Mouse (Mus musculus): ENCODE results near the gene Celsr2. TPM values are rescaled to one million over a fixed set of nuclear protein-coding genes. Genes with fewer than 3 reads are reported as not detected.

Gene Celsr2
- polyA plus RNA-seq, 1 experiment from 2014 or later, result 6.8 TPM

DNA sequence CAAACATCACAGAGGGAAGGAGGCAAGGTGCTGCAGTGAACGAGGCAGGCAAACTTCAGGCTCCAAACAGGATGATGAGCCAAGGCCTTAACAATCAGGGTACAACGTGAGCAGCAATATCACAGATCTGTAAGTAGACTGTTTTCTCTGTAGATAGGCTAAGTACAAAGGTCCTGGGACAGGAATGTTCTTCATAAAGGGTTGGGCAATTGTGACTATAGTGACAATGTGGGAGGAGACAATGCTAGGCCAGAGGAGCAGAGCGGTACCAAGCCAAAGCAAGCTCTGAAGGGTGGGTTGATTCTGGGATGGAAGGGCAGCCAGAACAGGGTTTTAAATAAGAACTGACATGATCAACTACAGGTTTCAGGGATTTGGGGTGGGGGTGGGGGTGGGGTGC lies 47.5 kb downstream of the Celsr2 start:
- WGBS, result 78% methylated on average over 3 of the region's 3 CpGs
- Histone ChIP-seq H3K27me3 (ENCODE audit: control insufficient read depth, insufficient read depth, low read depth, low read length) (no peaks in the 10 kb centered on the region), H3K4me1 (replicated peaks; ENCODE audit: control insufficient read depth, insufficient read depth, low read length) (peaks cover 10% of the 10 kb centered on the region), H3K9ac (ENCODE audit: low read length) (no peak overlapping the region), H3K27ac (ENCODE audit: low read length) (no peak overlapping the region), H3K4me3 (ENCODE audit: low read length) (no peak overlapping the region), H3K9me3 (ENCODE audit: control insufficient read depth, low read length) (no peaks in the 10 kb centered on the region), H3K36me3 (ENCODE audit: control insufficient read depth, insufficient read depth, low read length) (no peaks in the 10 kb centered on the region), H3K4me2 (ENCODE audit: low read depth, low read length) (no peak overlapping the region)
- ATAC-seq (ENCODE audit: low read depth), result no peak

DNA sequence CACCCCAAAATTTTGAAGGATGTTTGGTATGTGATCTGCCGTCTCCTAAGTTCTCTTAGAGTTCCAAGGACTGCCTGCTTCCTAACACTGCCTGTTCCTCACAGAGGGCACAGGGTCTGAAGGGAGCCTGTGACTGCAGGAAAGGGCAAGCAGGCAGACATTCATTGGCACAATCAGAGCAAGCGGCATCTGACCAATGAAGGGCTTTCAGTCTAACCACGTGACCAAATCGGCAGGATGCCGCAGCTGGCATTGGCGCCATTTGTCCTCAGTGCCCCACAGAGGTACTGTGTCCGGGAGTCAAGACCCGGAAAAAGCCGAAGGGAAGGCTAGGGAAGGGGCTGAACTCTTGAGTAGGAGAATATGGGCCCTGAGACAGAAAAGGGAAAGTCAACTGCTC lies 48.2 kb downstream of the Celsr2 start:
- H3K4me2 ChIP-seq (ENCODE audit: low read depth, low read length), result peak overlapping the region; percentile 22; the same call in 1 of the 2 replicates
- peaks cover 7% of the 10 kb centered on the region for H3K4me1 ChIP-seq (replicated peaks; ENCODE audit: control insufficient read depth, insufficient read depth, low read length)
- ATAC-seq (ENCODE audit: low read depth), result no peak
- H3K9ac ChIP-seq (ENCODE audit: low read length), result no peak overlapping the region
- H3K27ac ChIP-seq (ENCODE audit: low read length), result no peak overlapping the region
- no peaks in the 10 kb centered on the region for H3K9me3 ChIP-seq (ENCODE audit: control insufficient read depth, low read length)
- H3K4me3 ChIP-seq (ENCODE audit: low read length), result no peak overlapping the region
- no peaks in the 10 kb centered on the region for H3K36me3 ChIP-seq (ENCODE audit: control insufficient read depth, insufficient read depth, low read length)
- H3K27me3 ChIP-seq (ENCODE audit: control insufficient read depth, insufficient read depth, low read depth, low read length), result no peaks in the 10 kb centered on the region
- 49% methylated on average over 9 of the region's 9 CpGs for whole genome bisulfite sequencing

DNA sequence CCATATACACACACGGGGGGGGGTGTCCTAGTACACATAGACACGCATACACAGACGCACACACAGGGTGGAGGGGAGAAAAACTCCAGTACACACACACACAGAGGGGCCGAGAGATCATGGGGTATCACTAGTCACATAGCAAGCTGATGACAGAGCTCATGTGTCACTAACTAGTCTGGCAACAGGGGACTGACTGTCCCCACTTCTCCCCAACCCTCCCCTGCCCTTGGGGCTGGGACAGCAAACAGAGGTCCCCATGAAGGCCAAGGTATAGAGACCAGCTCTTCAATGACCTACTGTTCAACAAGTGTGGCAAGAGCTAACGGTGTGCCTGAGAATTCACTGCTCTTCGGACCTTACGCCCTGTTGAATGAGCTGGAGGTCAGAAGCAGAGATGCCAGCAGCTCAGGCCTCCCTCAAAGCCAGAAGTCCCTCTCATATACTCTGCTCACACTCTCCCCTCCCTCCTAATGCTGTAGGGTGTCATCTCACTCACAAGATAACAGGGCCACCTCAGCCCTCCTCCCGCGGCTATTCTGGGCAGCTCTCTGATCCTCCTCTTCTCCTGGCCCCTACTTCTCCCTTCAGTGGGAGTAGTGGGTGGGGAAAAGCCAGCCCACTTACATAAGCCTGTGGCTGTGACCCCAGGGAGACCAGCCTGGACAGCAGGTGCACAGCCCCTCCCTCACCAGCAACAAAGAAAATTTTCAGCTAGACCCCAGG lies 50.9 kb downstream of the Celsr2 start, which contains the start of gene Mybphl:
TSS of gene Mybphl (plus strand) at position 642 of the 726 bp plus-strand sequence.
- peak; percentile 24; the same call in 1 of the 2 replicates for ATAC-seq (ENCODE audit: low read depth)
- Histone ChIP-seq H3K9ac (ENCODE audit: low read length) (no peak within 1 kb of the TSS), H3K4me3 (ENCODE audit: low read length) (no peak within 1 kb of the TSS), H3K4me2 (ENCODE audit: low read depth, low read length) (no peak within 1 kb of the TSS), H3K36me3 (ENCODE audit: control insufficient read depth, insufficient read depth, low read length) (no peaks in the 10 kb centered on the region), H3K27me3 (ENCODE audit: control insufficient read depth, insufficient read depth, low read depth, low read length) (no peaks in the 10 kb centered on the region), H3K4me1 (replicated peaks; ENCODE audit: control insufficient read depth, insufficient read depth, low read length) (peaks cover 3% of the 10 kb centered on the region; the same call in 1 of the 2 replicates), H3K9me3 (ENCODE audit: control insufficient read depth, low read length) (no peaks in the 10 kb centered on the region), H3K27ac (ENCODE audit: low read length) (no peak within 1 kb of the TSS)
- 51% methylated on average over 9 of the region's 9 CpGs for WGBS

DNA sequence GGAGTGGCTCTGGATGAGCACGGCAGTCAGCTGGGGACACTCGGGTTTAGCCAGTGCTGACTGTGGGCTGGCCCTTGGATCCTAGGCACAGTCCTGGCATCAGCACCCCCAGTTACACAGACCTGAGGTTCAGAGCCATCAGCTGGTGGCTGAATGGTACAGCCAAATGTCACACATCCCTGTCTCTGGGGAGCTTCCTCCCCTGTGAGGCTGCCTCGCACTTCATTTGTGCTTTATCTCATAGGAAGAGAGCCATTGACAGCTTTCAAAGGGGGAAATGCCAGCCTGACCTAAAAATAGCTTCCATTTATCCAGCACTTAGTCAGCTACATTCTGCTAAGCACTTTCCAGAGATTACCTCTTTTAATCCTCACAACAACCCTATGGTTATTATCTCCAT lies 51.7 kb downstream of the Celsr2 start:
- Histone ChIP-seq H3K36me3 (ENCODE audit: control insufficient read depth, insufficient read depth, low read length) (no peaks in the 10 kb centered on the region), H3K4me2 (ENCODE audit: low read depth, low read length) (no peak overlapping the region), H3K9me3 (ENCODE audit: control insufficient read depth, low read length) (no peaks in the 10 kb centered on the region), H3K4me1 (replicated peaks; ENCODE audit: control insufficient read depth, insufficient read depth, low read length) (peaks cover 3% of the 10 kb centered on the region; the same call in 1 of the 2 replicates), H3K4me3 (ENCODE audit: low read length) (no peak overlapping the region), H3K27me3 (ENCODE audit: control insufficient read depth, insufficient read depth, low read depth, low read length) (no peaks in the 10 kb centered on the region), H3K27ac (ENCODE audit: low read length) (no peak overlapping the region), H3K9ac (ENCODE audit: low read length) (no peak overlapping the region)
- peak; percentile 27; the same call in 1 of the 2 replicates for ATAC-seq (ENCODE audit: low read depth)
- 50% methylated on average over 3 of the region's 3 CpGs for WGBS

DNA sequence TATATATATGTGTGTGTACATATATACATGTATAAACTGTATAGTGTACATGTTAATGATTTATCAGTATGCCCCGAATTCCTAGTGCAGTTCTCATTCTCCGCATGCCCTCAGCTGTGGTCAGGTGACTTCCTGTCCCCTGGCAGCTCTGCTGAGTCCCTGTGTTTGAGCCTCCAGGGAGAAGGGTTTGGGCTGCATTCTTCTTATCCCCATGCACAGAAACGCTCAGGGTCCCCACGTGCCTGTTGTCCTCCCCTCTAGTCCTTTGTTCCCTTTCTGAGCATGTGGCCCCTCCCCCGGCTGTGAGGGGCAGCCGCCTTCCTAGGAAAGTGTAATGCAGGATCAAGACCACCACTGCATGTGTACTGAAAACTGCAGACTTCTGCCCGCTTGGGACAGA lies 54.5 kb downstream of the Celsr2 start:
- H3K27ac ChIP-seq (ENCODE audit: low read length), result no peak overlapping the region
- peaks cover 3% of the 10 kb centered on the region; the same call in 1 of the 2 replicates for H3K4me1 ChIP-seq (replicated peaks; ENCODE audit: control insufficient read depth, insufficient read depth, low read length)
- H3K4me3 ChIP-seq (ENCODE audit: low read length), result no peak overlapping the region
- ATAC-seq (ENCODE audit: low read depth), result peak; percentile 48; the same call in 1 of the 2 replicates
- no peaks in the 10 kb centered on the region for H3K27me3 ChIP-seq (ENCODE audit: control insufficient read depth, insufficient read depth, low read depth, low read length)
- no peak overlapping the region for H3K4me2 ChIP-seq (ENCODE audit: low read depth, low read length)
- no peak overlapping the region for H3K9ac ChIP-seq (ENCODE audit: low read length)
- H3K9me3 ChIP-seq (ENCODE audit: control insufficient read depth, low read length), result no peaks in the 10 kb centered on the region
- peaks cover 7% of the 10 kb centered on the region for H3K36me3 ChIP-seq (ENCODE audit: control insufficient read depth, insufficient read depth, low read length)
- WGBS, result 14% methylated on average over 7 of the region's 7 CpGs

DNA sequence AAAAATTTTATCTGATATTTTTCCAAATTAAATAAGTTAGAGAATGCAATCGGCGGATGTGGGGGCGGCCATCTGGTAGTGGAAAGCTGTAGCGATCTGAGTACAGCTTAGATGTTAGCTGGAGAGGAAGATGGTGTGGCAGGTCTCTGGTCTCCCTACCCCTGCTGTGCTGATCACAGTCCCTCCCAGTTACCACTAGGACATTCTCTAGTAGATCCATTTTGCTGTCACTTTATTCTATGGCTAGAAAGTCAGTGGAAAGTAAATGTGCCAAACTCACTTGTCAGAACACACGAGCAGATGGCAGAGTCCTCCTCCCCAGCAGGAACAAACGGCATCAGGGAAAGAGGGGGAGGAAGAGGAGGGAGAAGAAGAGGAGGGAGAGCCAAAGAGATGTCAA lies 56.9 kb downstream of the Celsr2 start:
- H3K4me1 ChIP-seq (replicated peaks; ENCODE audit: control insufficient read depth, insufficient read depth, low read length), result no peaks in the 10 kb centered on the region; the same call in 1 of the 2 replicates

DNA sequence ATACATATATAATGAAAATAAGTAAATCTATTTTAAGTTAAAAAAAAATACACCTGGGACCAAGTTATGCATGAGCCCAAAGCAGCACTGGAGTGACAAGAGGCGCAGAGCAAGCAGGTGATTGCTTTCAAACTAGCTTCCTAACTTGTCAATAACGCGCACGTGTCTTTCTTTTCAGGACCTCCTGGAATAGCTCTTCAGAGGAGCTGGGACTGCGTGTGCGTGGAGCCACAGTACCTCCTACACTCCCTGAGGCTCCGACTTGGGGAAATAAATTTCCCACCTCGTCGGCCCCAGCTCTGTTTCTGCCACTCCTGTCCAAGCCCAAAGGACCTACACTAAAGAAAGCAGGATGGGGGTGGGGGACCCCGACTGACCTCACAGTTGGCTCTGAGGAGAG lies 58.3 kb downstream of the Celsr2 start:
- no peaks in the 10 kb centered on the region for H3K9me3 ChIP-seq (ENCODE audit: control insufficient read depth, low read length)
- ATAC-seq (ENCODE audit: low read depth), result no peak
- no peak overlapping the region for H3K27ac ChIP-seq (ENCODE audit: low read length)
- H3K4me3 ChIP-seq (ENCODE audit: low read length), result no peak overlapping the region
- H3K36me3 ChIP-seq (ENCODE audit: control insufficient read depth, insufficient read depth, low read length), result peaks cover 35% of the 10 kb centered on the region
- no peak overlapping the region for H3K4me2 ChIP-seq (ENCODE audit: low read depth, low read length)
- H3K9ac ChIP-seq (ENCODE audit: low read length), result no peak overlapping the region
- no peaks in the 10 kb centered on the region for H3K27me3 ChIP-seq (ENCODE audit: control insufficient read depth, insufficient read depth, low read depth, low read length)
- WGBS, result 83% methylated on average over 10 of the region's 10 CpGs
- no peaks in the 10 kb centered on the region; the same call in 1 of the 2 replicates for H3K4me1 ChIP-seq (replicated peaks; ENCODE audit: control insufficient read depth, insufficient read depth, low read length)

More for the DNA sequence above, 56.9 kb downstream of the Celsr2 start:
- Histone ChIP-seq H3K4me3 (ENCODE audit: low read length) (no peak overlapping the region), H3K9me3 (ENCODE audit: control insufficient read depth, low read length) (no peaks in the 10 kb centered on the region), H3K27ac (ENCODE audit: low read length) (no peak overlapping the region), H3K36me3 (ENCODE audit: control insufficient read depth, insufficient read depth, low read length) (peaks cover 29% of the 10 kb centered on the region), H3K9ac (ENCODE audit: low read length) (no peak overlapping the region), H3K27me3 (ENCODE audit: control insufficient read depth, insufficient read depth, low read depth, low read length) (no peaks in the 10 kb centered on the region), H3K4me2 (ENCODE audit: low read depth, low read length) (no peak overlapping the region)
- no peak for ATAC-seq (ENCODE audit: low read depth)
- 72% methylated on average over 6 of the region's 6 CpGs for WGBS

DNA sequence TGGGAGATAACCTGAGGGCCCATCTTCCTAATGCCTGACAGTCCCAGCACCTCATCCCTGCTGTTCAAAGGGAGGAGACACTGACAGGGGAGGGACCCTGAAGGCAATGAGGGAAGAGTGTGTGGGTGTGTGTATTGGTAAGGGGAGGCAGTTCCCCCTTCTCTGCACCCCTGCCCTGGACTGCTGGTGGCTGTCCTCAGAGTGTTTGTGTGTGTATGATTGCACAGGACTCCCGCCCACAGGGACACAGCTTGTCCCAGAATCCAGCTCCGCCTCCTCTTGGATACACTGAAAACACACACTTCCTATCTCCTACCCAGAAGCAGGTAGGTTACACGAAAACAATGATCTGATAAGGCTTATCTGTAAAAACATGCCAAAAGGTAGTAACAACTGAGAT lies 60.1 kb downstream of the Celsr2 start:
- Histone ChIP-seq H3K9ac (ENCODE audit: low read length) (no peak overlapping the region), H3K9me3 (ENCODE audit: control insufficient read depth, low read length) (no peaks in the 10 kb centered on the region), H3K27ac (ENCODE audit: low read length) (no peak overlapping the region), H3K36me3 (ENCODE audit: control insufficient read depth, insufficient read depth, low read length) (peaks cover 47% of the 10 kb centered on the region), H3K27me3 (ENCODE audit: control insufficient read depth, insufficient read depth, low read depth, low read length) (no peaks in the 10 kb centered on the region), H3K4me3 (ENCODE audit: low read length) (no peak overlapping the region), H3K4me1 (replicated peaks; ENCODE audit: control insufficient read depth, insufficient read depth, low read length) (no peaks in the 10 kb centered on the region), H3K4me2 (ENCODE audit: low read depth, low read length) (no peak overlapping the region)
- ATAC-seq (ENCODE audit: low read depth), result no peak
- 78% methylated on average over 3 of the region's 3 CpGs for WGBS

DNA sequence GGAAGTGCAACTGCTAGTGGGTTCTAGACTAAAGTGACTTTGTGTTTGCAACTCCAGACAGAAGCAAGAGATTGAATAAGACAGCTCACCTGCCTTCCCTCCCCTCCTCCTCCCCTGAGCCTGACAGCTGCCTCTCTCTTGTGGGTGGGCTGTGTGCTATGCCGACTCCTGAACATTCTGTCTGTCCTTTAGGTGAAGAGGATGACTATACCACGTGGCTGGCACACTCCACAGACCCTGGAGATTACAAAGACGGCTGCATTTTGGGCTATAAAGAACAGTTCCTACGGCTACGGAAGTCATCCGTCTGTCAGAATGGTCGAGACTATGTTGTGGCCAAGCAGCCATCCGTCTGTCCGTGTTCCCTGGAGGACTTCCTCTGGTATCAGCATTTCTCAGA lies 67.0 kb downstream of the Celsr2 start:
- Histone ChIP-seq H3K4me3 (ENCODE audit: low read length) (no peak overlapping the region), H3K36me3 (ENCODE audit: control insufficient read depth, insufficient read depth, low read length) (peaks cover 32% of the 10 kb centered on the region), H3K9ac (ENCODE audit: low read length) (no peak overlapping the region), H3K4me1 (replicated peaks; ENCODE audit: control insufficient read depth, insufficient read depth, low read length) (no peaks in the 10 kb centered on the region), H3K27ac (ENCODE audit: low read length) (no peak overlapping the region), H3K9me3 (ENCODE audit: control insufficient read depth, low read length) (no peaks in the 10 kb centered on the region), H3K4me2 (ENCODE audit: low read depth, low read length) (no peak overlapping the region), H3K27me3 (ENCODE audit: control insufficient read depth, insufficient read depth, low read depth, low read length) (no peaks in the 10 kb centered on the region)
- no peak for ATAC-seq (ENCODE audit: low read depth)
- 73% methylated on average over 9 of the region's 9 CpGs for WGBS
